Mouse (Mus musculus) duodenum, adult 2 months (tissue): ENCODE measurements around the gene Upk3bl. TPM values are rescaled to one million over a fixed set of nuclear protein-coding genes. Genes with fewer than 3 reads are reported as not detected.

Source experiments
- polyA plus RNA-seq: library from polyadenylated mRNA; depleted of rRNA; stranded (reverse); fragments of >200 nt; gene quantifications from 2 replicates; pipeline ENCODE4 v1.2.3, GENCODE M21; 2012; ENCODE audit warnings: low replicate concordance; rRNA removed

Upk3bl gene
- polyA plus RNA-seq: 2.7 and 3.6 TPM in 2 replicates

GRCm38 (mm10) chr5:136054301-136055077, at the start of gene Upk3bl:
TSS of gene Upk3bl (plus strand) at chr5:136054492.

GRCm38 (mm10) chr5:136038258-136039214, 15.8 kb upstream of the Upk3bl start, which contains the start of gene Upk3b:
TSS of gene Upk3b (plus strand) at chr5:136038496.

GRCm38 (mm10) chr5:136083669-136084107, 29.4 kb downstream of the Upk3bl start, which contains the start of gene Rasa4:
TSS of gene Rasa4 (plus strand) at chr5:136083916.

Other genes with a start within 250 kb of the Upk3bl start
- gene Srrm3, start 247.6 kb upstream of the Upk3bl start, polyA plus RNA-seq: 0.50 and 0.92 TPM in 2 replicates
- gene Hspb1, start 166.6 kb upstream of the Upk3bl start, polyA plus RNA-seq: 120 and 146 TPM in 2 replicates
- 26.7 and 34.1 TPM in 2 replicates for gene Ywhag, start 119.9 kb upstream of the Upk3bl start, polyA plus RNA-seq
- 3.5 and 6.9 TPM in 2 replicates for gene Ssc4d, start 80.0 kb upstream of the Upk3bl start, polyA plus RNA-seq
- not detected in 2 replicates for gene Zp3, start 74.4 kb upstream of the Upk3bl start, polyA plus RNA-seq
- 11.6 and 17.4 TPM in 2 replicates for gene Dtx2, start 59.7 kb upstream of the Upk3bl start, polyA plus RNA-seq
- gene Upk3b, start 16.0 kb upstream of the Upk3bl start, polyA plus RNA-seq: 3.5 and 5.5 TPM in 2 replicates
- gene Rasa4, start 29.4 kb downstream of the Upk3bl start, polyA plus RNA-seq: 26.6 and 29.5 TPM in 2 replicates
- gene Polr2j, start 62.1 kb downstream of the Upk3bl start, polyA plus RNA-seq: 36.7 and 37.2 TPM in 2 replicates
- 16.1 and 20.1 TPM in 2 replicates for gene Lrwd1, start 81.6 kb downstream of the Upk3bl start, polyA plus RNA-seq
- gene Alkbh4, start 81.7 kb downstream of the Upk3bl start, polyA plus RNA-seq: 24.4 and 28.3 TPM in 2 replicates
- 16.5 and 40.4 TPM in 2 replicates for gene Orai2, start 116.2 kb downstream of the Upk3bl start, polyA plus RNA-seq
- gene Prkrip1, start 144.5 kb downstream of the Upk3bl start, polyA plus RNA-seq: 3.4 and 5.4 TPM in 2 replicates
- gene Sh2b2, start 192.1 kb downstream of the Upk3bl start, polyA plus RNA-seq: 3.0 and 4.7 TPM in 2 replicates